Mouse (Mus musculus): Measurements from ENCODE around the gene Parp9. TPM values are rescaled to one million over a fixed set of nuclear protein-coding genes. Genes with fewer than 3 reads are reported as not detected.
A peak's percentile ranks its signal among the peaks of the same experiment; 100 is the strongest.

The Parp9 gene
- polyA plus RNA-seq, 1 experiment from 2014 or later: 4.2 TPM

DNA sequence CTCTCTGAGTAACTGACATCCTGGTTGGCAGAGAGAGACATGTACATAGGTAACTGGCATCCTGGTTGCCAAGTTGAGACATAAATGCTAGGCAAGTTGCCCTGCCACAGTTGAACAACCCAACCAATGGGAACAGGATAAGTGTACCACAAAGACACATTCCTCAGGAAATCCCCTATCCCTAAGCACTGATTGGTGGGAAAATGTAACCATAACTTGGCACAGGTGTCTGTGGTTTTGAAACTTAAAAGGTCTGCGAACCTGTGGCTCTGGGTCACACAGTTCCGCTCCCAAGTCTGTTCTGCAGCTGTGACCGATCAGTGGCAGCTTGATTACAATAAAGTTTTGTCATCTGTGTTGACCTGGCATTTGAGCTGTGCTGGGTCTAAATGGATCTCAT is 32.9 kb upstream of the Parp9 start:
- H3K36me3 ChIP-seq (ENCODE audit: control insufficient read depth, insufficient read depth, low read length): no peaks in the 10 kb centered on the region
- no peaks in the 10 kb centered on the region for H3K27me3 ChIP-seq (ENCODE audit: control insufficient read depth, insufficient read depth, low read length)
- H3K4me1 ChIP-seq (ENCODE audit: control insufficient read depth, insufficient read depth, low read length): no peaks in the 10 kb centered on the region
- 76% methylated on average over 3 of the region's 3 CpGs for WGBS
- H3K9me3 ChIP-seq (ENCODE audit: control insufficient read depth, low read length): no peaks in the 10 kb centered on the region
- DNase-seq (ENCODE audit: low spot score) (no peak), ATAC-seq (ENCODE audit: insufficient number of reproducible peaks, low FRiP score, low TSS enrichment, low read depth) (no peak)
- H3K4me3 ChIP-seq (ENCODE audit: low read depth, low read length): no peak overlapping the region
- no peak overlapping the region for H3K9ac ChIP-seq (ENCODE audit: low read length)
- H3K27ac ChIP-seq (replicated peaks; ENCODE audit: low read depth, low read length): no peak overlapping the region
- no peak overlapping the region for H3K4me2 ChIP-seq (ENCODE audit: low read depth, severe bottlenecking)

DNA sequence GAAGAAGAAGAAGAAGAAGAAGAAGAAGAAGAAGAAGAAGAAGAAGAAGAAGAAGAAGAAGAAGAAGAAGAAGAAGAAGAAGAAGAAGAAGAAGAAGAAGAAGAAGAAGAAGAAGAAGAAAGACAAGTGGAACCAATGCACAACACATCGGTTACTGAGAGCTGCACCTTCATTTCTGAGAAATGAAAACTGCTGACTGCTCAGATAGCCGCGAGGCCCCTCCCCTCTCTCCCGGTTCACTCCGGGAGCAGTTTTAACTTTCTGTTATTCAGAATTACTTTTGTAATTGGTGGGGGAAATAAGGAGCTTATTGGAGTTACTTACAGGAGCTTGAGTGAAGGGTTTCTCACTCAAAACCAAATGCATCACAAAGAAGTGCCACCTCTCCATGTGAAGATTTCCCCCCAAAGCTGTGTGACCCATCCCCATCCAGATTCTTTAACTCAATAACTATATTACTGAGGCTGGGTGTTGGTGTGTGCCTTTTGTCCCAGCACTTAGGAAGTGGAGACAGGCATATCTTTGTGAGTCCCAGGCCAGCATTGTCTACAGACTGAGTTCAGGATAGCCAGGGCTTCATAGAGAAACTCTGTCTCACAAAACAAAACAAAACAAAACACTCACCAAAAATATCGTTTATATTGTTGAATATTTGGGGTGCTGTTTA is 32.3 kb upstream of the Parp9 start:
- Histone ChIP-seq H3K4me2 (ENCODE audit: low read depth, severe bottlenecking) (no peak overlapping the region), H3K27ac (replicated peaks; ENCODE audit: low read depth, low read length) (no peak overlapping the region), H3K4me3 (ENCODE audit: low read depth, low read length) (no peak overlapping the region), H3K27me3 (ENCODE audit: control insufficient read depth, insufficient read depth, low read length) (no peaks in the 10 kb centered on the region), H3K36me3 (ENCODE audit: control insufficient read depth, insufficient read depth, low read length) (no peaks in the 10 kb centered on the region), H3K4me1 (ENCODE audit: control insufficient read depth, insufficient read depth, low read length) (no peaks in the 10 kb centered on the region), H3K9me3 (ENCODE audit: control insufficient read depth, low read length) (no peaks in the 10 kb centered on the region), H3K9ac (ENCODE audit: low read length) (no peak overlapping the region)
- WGBS: 80% methylated on average over 6 of the region's 6 CpGs
- no peak for ATAC-seq (ENCODE audit: insufficient number of reproducible peaks, low FRiP score, low TSS enrichment, low read depth)
- DNase-seq (ENCODE audit: low spot score): no peak

DNA sequence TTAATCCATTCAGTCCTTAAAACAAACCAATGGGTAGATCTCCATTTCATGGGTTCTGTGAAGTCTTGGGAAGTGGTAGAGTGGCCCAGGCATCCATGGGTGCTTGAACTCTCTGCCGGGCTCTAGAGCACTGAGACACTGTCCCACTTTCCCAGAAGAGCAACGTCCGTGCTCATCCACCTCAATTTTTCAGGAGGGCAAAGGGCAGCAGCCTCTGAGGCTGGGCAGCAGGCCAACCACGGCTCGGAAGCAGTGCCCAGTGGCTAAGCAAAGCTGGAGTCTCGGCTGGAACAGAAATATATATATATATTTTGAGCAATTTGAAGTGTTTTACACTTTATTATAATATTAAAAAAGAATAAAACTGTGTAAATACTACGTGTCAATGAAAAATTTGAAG is 31.4 kb upstream of the Parp9 start:
- Histone ChIP-seq H3K4me1 (ENCODE audit: control insufficient read depth, insufficient read depth, low read length) (no peaks in the 10 kb centered on the region), H3K36me3 (ENCODE audit: control insufficient read depth, insufficient read depth, low read length) (no peaks in the 10 kb centered on the region), H3K4me2 (ENCODE audit: low read depth, severe bottlenecking) (no peak overlapping the region), H3K4me3 (ENCODE audit: low read depth, low read length) (no peak overlapping the region), H3K9ac (ENCODE audit: low read length) (no peak overlapping the region), H3K27me3 (ENCODE audit: control insufficient read depth, insufficient read depth, low read length) (no peaks in the 10 kb centered on the region), H3K9me3 (ENCODE audit: control insufficient read depth, low read length) (no peaks in the 10 kb centered on the region), H3K27ac (replicated peaks; ENCODE audit: low read depth, low read length) (no peak overlapping the region)
- ATAC-seq (ENCODE audit: insufficient number of reproducible peaks, low FRiP score, low TSS enrichment, low read depth): no peak
- no peak for DNase-seq (ENCODE audit: low spot score)
- 88% methylated on average over 7 of the region's 7 CpGs for WGBS

DNA sequence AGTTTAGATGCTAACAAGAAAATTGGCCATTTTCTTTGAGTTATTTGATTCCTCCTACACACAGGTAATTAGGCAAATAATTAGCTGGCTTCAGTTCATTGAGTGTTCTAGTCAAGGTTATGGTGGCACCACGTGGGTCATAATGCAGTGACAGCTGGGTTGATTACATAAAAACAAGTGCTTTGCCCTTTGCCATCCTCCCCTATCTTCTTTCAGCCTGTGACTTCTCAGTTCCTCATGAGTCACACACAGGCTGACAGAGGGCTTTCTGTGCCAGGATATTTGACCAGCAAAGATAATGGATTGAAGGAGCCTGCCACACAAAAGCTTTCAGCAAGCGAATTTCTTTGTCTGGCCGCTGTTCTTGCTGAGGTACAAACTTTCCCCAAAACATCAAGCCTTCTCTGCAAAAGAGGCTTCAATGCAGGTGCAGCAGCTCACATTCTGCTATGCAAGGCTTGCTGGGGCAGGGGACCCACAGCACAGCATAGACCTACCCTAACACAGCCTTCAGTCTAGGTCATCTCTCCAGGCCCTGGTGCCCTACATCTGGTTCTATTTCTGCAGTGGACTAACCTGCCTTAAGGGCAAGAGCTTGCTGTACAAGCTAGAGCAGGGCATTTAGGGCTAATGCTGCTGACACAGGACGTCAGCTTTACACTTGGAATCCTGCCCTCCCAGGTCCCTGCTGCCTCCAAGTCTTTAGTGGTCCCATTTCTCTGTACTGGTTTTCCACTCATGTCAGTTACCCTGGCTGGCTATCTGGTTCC is 30.7 kb upstream of the Parp9 start:
- H3K27ac ChIP-seq (replicated peaks; ENCODE audit: low read depth, low read length): no peak overlapping the region
- H3K27me3 ChIP-seq (ENCODE audit: control insufficient read depth, insufficient read depth, low read length): no peaks in the 10 kb centered on the region
- H3K9ac ChIP-seq (ENCODE audit: low read length): no peak overlapping the region
- WGBS: 70% methylated on average over 4 of the region's 4 CpGs
- H3K4me2 ChIP-seq (ENCODE audit: low read depth, severe bottlenecking): no peak overlapping the region
- no peak overlapping the region for H3K4me3 ChIP-seq (ENCODE audit: low read depth, low read length)
- DNase-seq (ENCODE audit: low spot score) (no peak), ATAC-seq (ENCODE audit: insufficient number of reproducible peaks, low FRiP score, low TSS enrichment, low read depth) (no peak)
- no peaks in the 10 kb centered on the region for H3K9me3 ChIP-seq (ENCODE audit: control insufficient read depth, low read length)
- H3K4me1 ChIP-seq (ENCODE audit: control insufficient read depth, insufficient read depth, low read length): no peaks in the 10 kb centered on the region
- H3K36me3 ChIP-seq (ENCODE audit: control insufficient read depth, insufficient read depth, low read length): no peaks in the 10 kb centered on the region

DNA sequence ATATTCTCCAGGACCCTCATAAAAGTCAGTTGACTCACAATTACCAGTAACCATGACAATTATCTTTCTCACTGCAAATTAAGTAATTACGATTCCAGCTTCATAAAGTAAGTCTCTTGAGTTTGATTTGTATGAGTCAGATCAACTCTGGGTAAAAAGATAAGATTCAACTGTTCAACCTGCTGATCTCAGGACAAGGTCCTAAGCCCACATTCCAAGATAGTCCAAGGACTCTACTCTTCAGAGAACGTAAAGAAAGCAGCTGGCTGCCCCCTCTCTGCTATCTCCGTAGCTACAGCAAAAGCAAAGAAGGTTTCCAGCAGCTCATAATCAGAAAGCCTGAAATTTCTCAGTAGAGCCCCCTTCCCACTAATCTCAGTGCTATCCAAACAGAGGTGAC is 26.8 kb upstream of the Parp9 start:
- H3K27ac ChIP-seq (replicated peaks; ENCODE audit: low read depth, low read length): no peak overlapping the region
- no peak overlapping the region for H3K9ac ChIP-seq (ENCODE audit: low read length)
- ATAC-seq (ENCODE audit: insufficient number of reproducible peaks, low FRiP score, low TSS enrichment, low read depth): no peak
- WGBS: 89% methylated on average over 3 of the region's 3 CpGs
- no peak for DNase-seq (ENCODE audit: low spot score)
- no peaks in the 10 kb centered on the region for H3K9me3 ChIP-seq (ENCODE audit: control insufficient read depth, low read length)
- H3K4me2 ChIP-seq (ENCODE audit: low read depth, severe bottlenecking): no peak overlapping the region
- H3K4me3 ChIP-seq (ENCODE audit: low read depth, low read length): no peak overlapping the region
- H3K4me1 ChIP-seq (ENCODE audit: control insufficient read depth, insufficient read depth, low read length): no peaks in the 10 kb centered on the region
- no peaks in the 10 kb centered on the region for H3K27me3 ChIP-seq (ENCODE audit: control insufficient read depth, insufficient read depth, low read length)
- no peaks in the 10 kb centered on the region for H3K36me3 ChIP-seq (ENCODE audit: control insufficient read depth, insufficient read depth, low read length)

DNA sequence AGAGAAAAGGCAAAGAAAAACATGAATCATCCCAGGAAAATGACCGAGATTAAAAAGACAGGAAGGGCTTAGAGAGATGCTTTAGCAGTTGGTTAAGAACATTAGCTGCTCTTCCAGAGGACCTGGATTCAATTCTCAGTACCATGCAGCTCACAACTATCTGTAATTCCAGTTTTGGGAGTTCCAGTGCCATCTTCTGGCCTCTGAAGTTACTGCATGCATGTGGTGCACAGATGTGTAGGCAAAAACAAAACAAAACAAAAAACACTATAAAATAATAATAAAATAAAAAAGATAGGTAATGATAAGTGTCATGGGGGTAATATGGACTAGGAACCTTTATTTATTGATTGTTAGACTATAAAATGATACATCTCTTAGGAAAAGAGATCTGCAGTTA is 24.7 kb upstream of the Parp9 start:
- Histone ChIP-seq H3K27me3 (ENCODE audit: control insufficient read depth, insufficient read depth, low read length) (no peaks in the 10 kb centered on the region), H3K4me1 (ENCODE audit: control insufficient read depth, insufficient read depth, low read length) (no peaks in the 10 kb centered on the region), H3K4me2 (ENCODE audit: low read depth, severe bottlenecking) (no peak overlapping the region), H3K27ac (replicated peaks; ENCODE audit: low read depth, low read length) (no peak overlapping the region), H3K4me3 (ENCODE audit: low read depth, low read length) (no peak overlapping the region), H3K9me3 (ENCODE audit: control insufficient read depth, low read length) (no peaks in the 10 kb centered on the region), H3K9ac (ENCODE audit: low read length) (no peak overlapping the region), H3K36me3 (ENCODE audit: control insufficient read depth, insufficient read depth, low read length) (no peaks in the 10 kb centered on the region)
- DNase-seq (ENCODE audit: low spot score): peak; percentile 29
- WGBS: 69% methylated on average over 1 of the region's 1 CpGs
- no peak for ATAC-seq (ENCODE audit: insufficient number of reproducible peaks, low FRiP score, low TSS enrichment, low read depth)

DNA sequence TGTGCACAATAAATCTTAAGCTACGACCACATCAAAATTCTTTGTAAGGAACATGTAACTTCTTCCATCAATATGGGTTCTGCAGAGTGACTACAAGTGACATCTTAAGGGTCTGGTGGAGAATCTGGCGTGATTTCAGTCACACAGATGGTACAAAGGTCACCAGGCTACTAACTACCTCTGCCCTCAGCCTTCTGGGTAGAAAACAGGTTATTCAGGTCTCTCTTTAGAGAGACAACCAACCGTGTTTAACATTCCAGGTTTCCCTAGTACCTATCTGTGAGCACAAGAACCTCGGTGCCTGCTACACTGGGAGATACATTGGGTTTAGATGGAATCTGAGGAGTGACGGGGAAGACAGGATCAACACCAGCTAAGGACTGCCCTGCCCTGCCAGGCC is 24.0 kb upstream of the Parp9 start:
- no peaks in the 10 kb centered on the region for H3K4me1 ChIP-seq (ENCODE audit: control insufficient read depth, insufficient read depth, low read length)
- H3K27me3 ChIP-seq (ENCODE audit: control insufficient read depth, insufficient read depth, low read length): no peaks in the 10 kb centered on the region
- DNase-seq (ENCODE audit: low spot score) (no peak), ATAC-seq (ENCODE audit: insufficient number of reproducible peaks, low FRiP score, low TSS enrichment, low read depth) (no peak)
- no peak overlapping the region for H3K27ac ChIP-seq (replicated peaks; ENCODE audit: low read depth, low read length)
- no peaks in the 10 kb centered on the region for H3K9me3 ChIP-seq (ENCODE audit: control insufficient read depth, low read length)
- no peaks in the 10 kb centered on the region for H3K36me3 ChIP-seq (ENCODE audit: control insufficient read depth, insufficient read depth, low read length)
- no peak overlapping the region for H3K9ac ChIP-seq (ENCODE audit: low read length)
- 69% methylated on average over 5 of the region's 5 CpGs for WGBS
- no peak overlapping the region for H3K4me2 ChIP-seq (ENCODE audit: low read depth, severe bottlenecking)
- no peak overlapping the region for H3K4me3 ChIP-seq (ENCODE audit: low read depth, low read length)

DNA sequence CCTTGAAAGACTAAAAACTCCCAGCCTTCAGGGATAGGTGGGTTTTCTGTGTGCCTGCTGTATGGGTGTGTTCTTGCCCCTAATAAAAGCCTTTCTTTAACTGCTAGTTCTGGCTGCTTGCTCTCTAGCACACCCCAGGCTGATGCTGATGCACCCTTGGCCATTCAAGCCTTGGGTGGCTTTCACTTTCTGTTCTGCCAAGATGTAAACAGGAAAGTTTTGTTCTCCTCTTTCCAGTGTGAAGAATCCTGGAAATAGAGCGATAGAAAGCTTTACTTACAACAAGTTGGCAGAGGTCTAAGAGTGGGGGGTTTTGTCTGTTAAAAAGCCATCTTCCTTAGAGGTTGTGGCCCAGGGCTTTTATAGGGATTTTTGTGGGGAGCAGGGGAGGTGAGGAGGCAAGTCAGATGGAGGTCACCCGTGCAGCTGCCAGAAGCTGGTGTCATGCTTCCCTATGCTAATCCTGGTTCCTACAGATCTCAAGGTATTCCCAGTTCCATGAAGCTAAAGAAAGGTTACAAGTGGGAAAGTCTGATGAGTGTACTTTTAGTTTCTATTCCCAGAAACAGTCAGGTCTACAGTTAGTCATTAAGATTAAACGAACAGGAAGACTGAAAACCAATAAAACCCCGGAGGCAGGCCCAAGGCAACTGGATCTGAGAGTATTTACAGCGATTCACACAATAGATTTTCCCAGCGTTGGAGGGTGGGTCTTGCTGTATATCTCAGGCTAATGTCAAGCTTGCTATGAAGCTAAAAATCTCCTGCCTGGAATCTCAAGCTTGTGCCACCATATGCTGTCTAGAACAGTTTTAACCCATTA is 19.3 kb upstream of the Parp9 start:
- H3K4me2 ChIP-seq (ENCODE audit: low read depth, severe bottlenecking): no peak overlapping the region
- no peak overlapping the region for H3K4me3 ChIP-seq (ENCODE audit: low read depth, low read length)
- H3K36me3 ChIP-seq (ENCODE audit: control insufficient read depth, insufficient read depth, low read length): no peaks in the 10 kb centered on the region
- no peaks in the 10 kb centered on the region for H3K4me1 ChIP-seq (ENCODE audit: control insufficient read depth, insufficient read depth, low read length)
- ATAC-seq (ENCODE audit: insufficient number of reproducible peaks, low FRiP score, low TSS enrichment, low read depth): no peak
- DNase-seq (ENCODE audit: low spot score): no peak
- no peak overlapping the region for H3K9ac ChIP-seq (ENCODE audit: low read length)
- H3K9me3 ChIP-seq (ENCODE audit: control insufficient read depth, low read length): no peaks in the 10 kb centered on the region
- H3K27me3 ChIP-seq (ENCODE audit: control insufficient read depth, insufficient read depth, low read length): no peaks in the 10 kb centered on the region
- H3K27ac ChIP-seq (replicated peaks; ENCODE audit: low read depth, low read length): no peak overlapping the region
- WGBS: 56% methylated on average over 6 of the region's 6 CpGs

Data from limb, embryonic 11.5 days (tissue).